Mouse (Mus musculus) forebrain, embryonic 11.5 days (tissue): ENCODE data around the gene Susd2. TPM values are rescaled to one million over a fixed set of nuclear protein-coding genes. Genes with fewer than 3 reads are reported as not detected.

ENCODE experiments used
- ATAC-seq: fragments of 200-750 bp; cut with Nextera tagmentation; replicated peaks from 2 replicates; pipeline ENCODE4 v1.8.0; 2017; ENCODE audit warnings: moderate TSS enrichment; ENCODE audit not compliant: low FRiP score
- DNase-seq: peaks from one replicate; pipeline ENCODE4 v3.0.0-alpha.2; 2017; ENCODE audit warnings: low spot score
- H3K27ac ChIP-seq: fragments of 300-500 bp; sonication (generic); 2 replicates; pipeline ENCODE4 v1.5.1; 2014; ENCODE audit warnings: low read depth, low read length
- H3K27me3 ChIP-seq: fragments of 300-500 bp; sonication (generic); 2 replicates; pipeline ENCODE4 v1.6.1; 2014; ENCODE audit warnings: mild to moderate bottlenecking, low read length, mixed read lengths; ENCODE audit not compliant: control insufficient read depth, insufficient read depth
- H3K36me3 ChIP-seq: fragments of 300-500 bp; sonication (generic); 2 replicates; pipeline ENCODE4 v1.6.1; 2014; ENCODE audit warnings: mild to moderate bottlenecking, low read length, moderate library complexity, mixed read lengths; ENCODE audit not compliant: control insufficient read depth, insufficient read depth
- H3K4me1 ChIP-seq: fragments of 300-500 bp; sonication (generic); replicated peaks from 2 replicates; pipeline ENCODE4 v1.6.1; 2014; ENCODE audit warnings: low read length, mixed read lengths; ENCODE audit not compliant: control insufficient read depth, insufficient read depth
- H3K4me2 ChIP-seq: fragments of 300-500 bp; sonication (generic); 2 replicates; pipeline ENCODE4 v1.6.1; 2014; ENCODE audit warnings: low read depth, mild to moderate bottlenecking, low read length, moderate library complexity, mixed read lengths; ENCODE audit not compliant: severe bottlenecking
- H3K4me3 ChIP-seq: fragments of 300-500 bp; sonication (generic); 2 replicates; pipeline ENCODE4 v1.5.1; 2014; ENCODE audit warnings: low read depth, low read length
- H3K9ac ChIP-seq: fragments of 300-500 bp; sonication (generic); 2 replicates; pipeline ENCODE4 v1.6.1; 2014; ENCODE audit warnings: low read length
- H3K9me3 ChIP-seq: fragments of 300-500 bp; sonication (generic); 2 replicates; pipeline ENCODE4 v1.6.1; 2016; ENCODE audit warnings: low read length, mixed read lengths; ENCODE audit not compliant: control insufficient read depth
- WGBS: fragments of 180-500 bp; shearing (Covaris S2); extraction: QIAGEN DNeasy Blood & Tissue Kit; methylation state at CpG from one replicate; pipeline ENCODE4 v1.1.7; 2014; 5-methylcytosine and 5-hydroxymethylcytosine counted together
- polyA plus RNA-seq: library from polyadenylated mRNA; unstranded; fragments of >200 nt; fragmentation: Nextera tagmentation; extraction: Ambion mirVana; gene quantifications from 2 replicates; pipeline ENCODE4 v1.2.1, GENCODE M21; 2014

Susd2 gene
- polyA plus RNA-seq, 1 experiment from 2014 or later: 2.0 TPM

- Histone ChIP-seq H3K27ac (no peak overlapping the region), H3K9ac (no peak overlapping the region), H3K36me3 (no peaks in the 10 kb centered on the region), H3K4me3 (no peak overlapping the region), H3K27me3 (no peaks in the 10 kb centered on the region), H3K4me2 (no peak overlapping the region), H3K4me1 (no peaks in the 10 kb centered on the region), H3K9me3 (no peaks in the 10 kb centered on the region)
- WGBS: 63% methylated on average over 3 of the region's 3 CpGs
- ATAC-seq (no peak), DNase-seq (no peak)
These were observed 16.8 kb downstream of the Susd2 start for GRCm38 (mm10) chr10:75626991-75627390.

- Histone ChIP-seq H3K9me3 (no peaks in the 10 kb centered on the region), H3K36me3 (no peaks in the 10 kb centered on the region), H3K9ac (no peak overlapping the region), H3K4me3 (no peak overlapping the region), H3K27me3 (no peaks in the 10 kb centered on the region), H3K27ac (no peak overlapping the region), H3K4me2 (no peak overlapping the region), H3K4me1 (no peaks in the 10 kb centered on the region)
- no peak for ATAC-seq
- 62% methylated on average over 6 of the region's 6 CpGs for WGBS
- DNase-seq: no peak
These were observed 17.9 kb downstream of the Susd2 start for GRCm38 (mm10) chr10:75625920-75626319.

GRCm38 (mm10) chr10:75620818-75621217 lies 23.0 kb downstream of the Susd2 start:
- 53% methylated on average over 3 of the region's 3 CpGs for WGBS
- no peak overlapping the region for H3K4me3 ChIP-seq

GRCm38 (mm10) chr10:75616044-75616443 lies 27.8 kb downstream of the Susd2 start:
- no peak overlapping the region for H3K4me2 ChIP-seq
- no peak overlapping the region for H3K4me3 ChIP-seq
- H3K9ac ChIP-seq: no peak overlapping the region
- no peaks in the 10 kb centered on the region for H3K27me3 ChIP-seq
- no peaks in the 10 kb centered on the region for H3K4me1 ChIP-seq
- no peak for ATAC-seq
- H3K36me3 ChIP-seq: no peaks in the 10 kb centered on the region
- 90% methylated on average over 4 of the region's 4 CpGs for WGBS
- DNase-seq: peak; percentile 17
- H3K27ac ChIP-seq: no peak overlapping the region
- no peaks in the 10 kb centered on the region for H3K9me3 ChIP-seq

More at GRCm38 (mm10) chr10:75620818-75621217, 23.0 kb downstream of the Susd2 start:
- H3K36me3 ChIP-seq: no peaks in the 10 kb centered on the region
- no peak overlapping the region for H3K27ac ChIP-seq
- DNase-seq (no peak), ATAC-seq (no peak)
- no peaks in the 10 kb centered on the region for H3K27me3 ChIP-seq
- H3K4me2 ChIP-seq: no peak overlapping the region
- no peaks in the 10 kb centered on the region for H3K9me3 ChIP-seq
- no peaks in the 10 kb centered on the region for H3K4me1 ChIP-seq
- no peak overlapping the region for H3K9ac ChIP-seq

- peak; percentile 37 for DNase-seq
- Histone ChIP-seq H3K9ac (no peak overlapping the region), H3K4me3 (no peak overlapping the region), H3K4me2 (no peak overlapping the region), H3K36me3 (no peaks in the 10 kb centered on the region), H3K4me1 (no peaks in the 10 kb centered on the region), H3K27me3 (no peaks in the 10 kb centered on the region), H3K27ac (no peak overlapping the region), H3K9me3 (no peaks in the 10 kb centered on the region)
- no peak for ATAC-seq
- 73% methylated on average over 7 of the region's 7 CpGs for WGBS
These were observed 33.3 kb downstream of the Susd2 start for GRCm38 (mm10) chr10:75610486-75610885.

- DNase-seq (peak; percentile 33), ATAC-seq (no peak)
- no peak overlapping the region for H3K27ac ChIP-seq
- WGBS: 87% methylated on average over 11 of the region's 11 CpGs
- H3K36me3 ChIP-seq: no peaks in the 10 kb centered on the region
- H3K4me1 ChIP-seq: no peaks in the 10 kb centered on the region
- no peak overlapping the region for H3K4me3 ChIP-seq
- no peaks in the 10 kb centered on the region for H3K27me3 ChIP-seq
- H3K4me2 ChIP-seq: no peak overlapping the region
- no peak overlapping the region for H3K9ac ChIP-seq
- H3K9me3 ChIP-seq: no peaks in the 10 kb centered on the region
These were observed 34.8 kb downstream of the Susd2 start for GRCm38 (mm10) chr10:75608975-75609374.

- no peak overlapping the region for H3K4me2 ChIP-seq
- 88% methylated on average over 4 of the region's 4 CpGs for WGBS
- no peak for ATAC-seq
These were observed 36.6 kb downstream of the Susd2 start for GRCm38 (mm10) chr10:75607253-75607652.

GRCm38 (mm10) chr10:75605162-75605846 lies 38.5 kb downstream of the Susd2 start:
- Histone ChIP-seq H3K4me1 (no peaks in the 10 kb centered on the region), H3K4me3 (no peak overlapping the region), H3K9ac (no peak overlapping the region), H3K27me3 (no peaks in the 10 kb centered on the region), H3K9me3 (no peaks in the 10 kb centered on the region), H3K4me2 (no peak overlapping the region), H3K36me3 (no peaks in the 10 kb centered on the region), H3K27ac (no peak overlapping the region)
- ATAC-seq (no peak), DNase-seq (no peak)
- 43% methylated on average over 11 of the region's 11 CpGs for WGBS

More at GRCm38 (mm10) chr10:75607253-75607652, 36.6 kb downstream of the Susd2 start:
- Histone ChIP-seq H3K27ac (no peak overlapping the region), H3K9ac (no peak overlapping the region), H3K36me3 (no peaks in the 10 kb centered on the region), H3K27me3 (no peaks in the 10 kb centered on the region), H3K4me3 (no peak overlapping the region), H3K4me1 (no peaks in the 10 kb centered on the region), H3K9me3 (no peaks in the 10 kb centered on the region)
- DNase-seq: no peak

- Histone ChIP-seq H3K9ac (no peak overlapping the region), H3K36me3 (no peaks in the 10 kb centered on the region), H3K27me3 (no peaks in the 10 kb centered on the region), H3K4me2 (no peak overlapping the region), H3K4me1 (no peaks in the 10 kb centered on the region), H3K27ac (no peak overlapping the region), H3K9me3 (no peaks in the 10 kb centered on the region), H3K4me3 (no peak overlapping the region)
- 88% methylated on average over 7 of the region's 7 CpGs for WGBS
- no peak for DNase-seq
- ATAC-seq: no peak
These were observed 43.5 kb downstream of the Susd2 start for GRCm38 (mm10) chr10:75600189-75600730.
